Mouse (Mus musculus) neural tube, embryonic 13.5 days (tissue): ENCODE data around the gene Ptdss2. TPM values are rescaled to one million over a fixed set of nuclear protein-coding genes. Genes with fewer than 3 reads are reported as not detected.

Source experiments
- ATAC-seq: fragments of 200-750 bp; cut with Nextera tagmentation; 2 replicates; pipeline ENCODE4 v1.8.0; 2017; ENCODE audit warnings: low read depth, mild to moderate bottlenecking, moderate TSS enrichment, moderate library complexity
- H3K27ac ChIP-seq: fragments of 300-500 bp; sonication (generic); replicated peaks from 2 replicates; pipeline ENCODE4 v1.5.1; 2015; ENCODE audit warnings: moderate library complexity, mild to moderate bottlenecking, inconsistent platforms
- H3K27me3 ChIP-seq: fragments of 300-500 bp; sonication (generic); 2 replicates; pipeline ENCODE4 v1.6.1; 2015; ENCODE audit warnings: mild to moderate bottlenecking, inconsistent platforms
- H3K36me3 ChIP-seq: fragments of 300-500 bp; sonication (generic); 2 replicates; pipeline ENCODE4 v1.6.1; 2015; ENCODE audit warnings: mild to moderate bottlenecking, inconsistent platforms
- H3K4me1 ChIP-seq: fragments of 300-500 bp; sonication (generic); replicated peaks from 2 replicates; pipeline ENCODE4 v1.6.1; 2015; ENCODE audit warnings: inconsistent platforms
- H3K4me2 ChIP-seq: fragments of 300-500 bp; sonication (generic); 2 replicates; pipeline ENCODE4 v1.6.1; 2015; ENCODE audit warnings: inconsistent platforms, mild to moderate bottlenecking, moderate library complexity
- H3K4me3 ChIP-seq: fragments of 300-500 bp; sonication (generic); 2 replicates; pipeline ENCODE4 v1.5.1; 2015; ENCODE audit warnings: mild to moderate bottlenecking, inconsistent platforms
- H3K9ac ChIP-seq: fragments of 300-500 bp; sonication (generic); 2 replicates; pipeline ENCODE4 v1.6.1; 2015; ENCODE audit warnings: moderate library complexity, mild to moderate bottlenecking, inconsistent platforms
- H3K9me3 ChIP-seq: fragments of 300-500 bp; sonication (generic); 2 replicates; pipeline ENCODE4 v1.6.1; 2016; ENCODE audit warnings: inconsistent platforms
- WGBS: fragments of 180-500 bp; shearing (Covaris S2); methylation state at CpG from one replicate; pipeline ENCODE4 v1.1.7; 2015; 5-methylcytosine and 5-hydroxymethylcytosine counted together
- polyA plus RNA-seq: library from polyadenylated mRNA; unstranded; fragments of >200 nt; fragmentation: Nextera tagmentation; extraction: Ambion mirVana; gene quantifications from 2 replicates; pipeline ENCODE4 v1.2.1, GENCODE M21; 2015

Ptdss2 gene
- polyA plus RNA-seq, 1 experiment from 2014 or later = 77.7 TPM

DNA sequence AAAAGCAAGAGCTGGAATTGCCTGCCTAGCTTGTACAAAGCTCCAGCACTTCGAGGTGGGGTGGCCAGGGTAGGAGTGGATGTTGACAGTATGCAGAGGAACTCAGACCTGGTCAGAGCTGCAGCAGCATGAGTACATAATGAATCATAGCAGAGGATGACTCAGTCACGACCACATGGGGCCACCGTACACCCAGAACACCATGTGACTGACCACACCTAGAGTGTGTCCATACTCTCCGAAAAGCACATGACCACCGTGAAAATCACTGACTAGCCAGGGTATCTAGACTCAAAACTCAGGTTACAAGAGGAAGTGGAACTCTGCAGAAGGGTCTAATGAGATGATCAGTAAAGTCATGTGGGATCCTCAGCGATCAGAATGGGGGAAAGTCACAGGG is 42.7 kb downstream of the Ptdss2 start:
- no peak overlapping the region for H3K27ac ChIP-seq
- H3K4me3 ChIP-seq = no peak overlapping the region
- WGBS = 91% methylated on average over 6 of the region's 6 CpGs
- no peak overlapping the region for H3K9ac ChIP-seq
- ATAC-seq = no peak
- H3K9me3 ChIP-seq = no peaks in the 10 kb centered on the region
- no peak overlapping the region for H3K4me2 ChIP-seq
- peaks cover 56% of the 10 kb centered on the region for H3K36me3 ChIP-seq
- no peaks in the 10 kb centered on the region for H3K27me3 ChIP-seq
- H3K4me1 ChIP-seq = peaks cover 17% of the 10 kb centered on the region

DNA sequence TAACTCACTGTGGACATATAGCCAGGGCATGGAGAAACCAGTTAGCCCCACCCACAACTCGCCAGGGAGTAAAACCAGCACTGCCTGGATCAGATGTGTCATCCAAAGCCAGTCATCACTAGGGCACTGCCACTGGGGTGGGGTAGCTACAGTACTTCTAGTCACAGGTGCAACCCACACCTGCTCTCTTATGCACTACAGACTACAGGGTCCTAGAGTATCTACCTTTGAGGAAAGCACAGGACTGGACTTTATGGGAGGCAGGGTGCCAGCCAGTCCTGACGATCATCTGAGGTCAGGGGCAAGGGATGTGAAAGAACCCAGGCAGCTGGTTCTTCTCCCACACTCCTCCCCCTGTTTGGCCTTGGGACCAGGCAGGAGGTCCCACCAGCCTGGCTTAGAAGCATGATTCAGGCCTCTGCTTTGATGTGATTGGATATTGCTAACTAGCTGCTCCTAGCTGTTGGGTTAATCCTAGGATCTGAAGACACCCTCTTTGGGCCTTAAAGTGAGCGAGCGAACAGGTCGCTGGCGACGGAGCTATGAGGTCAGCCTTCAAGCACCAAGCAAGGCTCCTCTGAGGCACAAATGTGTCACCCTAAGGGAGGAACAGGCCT is 45.8 kb downstream of the Ptdss2 start:
- WGBS = 23% methylated on average over 7 of the region's 7 CpGs
- Histone ChIP-seq H3K36me3 (peaks cover 26% of the 10 kb centered on the region), H3K4me2 (peak overlapping the region; percentile 53), H3K9me3 (no peaks in the 10 kb centered on the region), H3K4me1 (peaks cover 19% of the 10 kb centered on the region), H3K27ac (no peak overlapping the region), H3K9ac (peak overlapping the region; percentile 68), H3K4me3 (peak overlapping the region; percentile 38), H3K27me3 (no peaks in the 10 kb centered on the region)
- no peak for ATAC-seq

GRCm38 (mm10) chr7:141168518-141168953 is 46.4 kb downstream of the Ptdss2 start:
- Histone ChIP-seq H3K4me3 (peak overlapping the region; percentile 38), H3K9ac (peak overlapping the region; percentile 68), H3K27ac (no peak overlapping the region), H3K9me3 (no peaks in the 10 kb centered on the region), H3K36me3 (peaks cover 21% of the 10 kb centered on the region), H3K4me2 (peak overlapping the region; percentile 53), H3K27me3 (no peaks in the 10 kb centered on the region), H3K4me1 (peaks cover 24% of the 10 kb centered on the region)
- 4% methylated on average over 22 of the region's 22 CpGs for WGBS
- no peak for ATAC-seq

GRCm38 (mm10) chr7:141169300-141169699 is 47.1 kb downstream of the Ptdss2 start:
- Histone ChIP-seq H3K9ac (no peak overlapping the region), H3K27ac (no peak overlapping the region), H3K4me1 (peaks cover 27% of the 10 kb centered on the region), H3K4me3 (no peak overlapping the region), H3K4me2 (no peak overlapping the region), H3K9me3 (no peaks in the 10 kb centered on the region), H3K36me3 (peaks cover 13% of the 10 kb centered on the region), H3K27me3 (no peaks in the 10 kb centered on the region)
- 68% methylated on average over 1 of the region's 1 CpGs for WGBS
- no peak for ATAC-seq

GRCm38 (mm10) chr7:141169866-141170265 is 47.7 kb downstream of the Ptdss2 start:
- H3K4me1 ChIP-seq = peaks cover 27% of the 10 kb centered on the region
- ATAC-seq = no peak
- H3K9ac ChIP-seq = no peak overlapping the region
- peaks cover 9% of the 10 kb centered on the region for H3K36me3 ChIP-seq
- no peak overlapping the region for H3K4me2 ChIP-seq
- no peak overlapping the region for H3K4me3 ChIP-seq
- H3K27ac ChIP-seq = no peak overlapping the region
- H3K9me3 ChIP-seq = no peaks in the 10 kb centered on the region
- no peaks in the 10 kb centered on the region for H3K27me3 ChIP-seq

DNA sequence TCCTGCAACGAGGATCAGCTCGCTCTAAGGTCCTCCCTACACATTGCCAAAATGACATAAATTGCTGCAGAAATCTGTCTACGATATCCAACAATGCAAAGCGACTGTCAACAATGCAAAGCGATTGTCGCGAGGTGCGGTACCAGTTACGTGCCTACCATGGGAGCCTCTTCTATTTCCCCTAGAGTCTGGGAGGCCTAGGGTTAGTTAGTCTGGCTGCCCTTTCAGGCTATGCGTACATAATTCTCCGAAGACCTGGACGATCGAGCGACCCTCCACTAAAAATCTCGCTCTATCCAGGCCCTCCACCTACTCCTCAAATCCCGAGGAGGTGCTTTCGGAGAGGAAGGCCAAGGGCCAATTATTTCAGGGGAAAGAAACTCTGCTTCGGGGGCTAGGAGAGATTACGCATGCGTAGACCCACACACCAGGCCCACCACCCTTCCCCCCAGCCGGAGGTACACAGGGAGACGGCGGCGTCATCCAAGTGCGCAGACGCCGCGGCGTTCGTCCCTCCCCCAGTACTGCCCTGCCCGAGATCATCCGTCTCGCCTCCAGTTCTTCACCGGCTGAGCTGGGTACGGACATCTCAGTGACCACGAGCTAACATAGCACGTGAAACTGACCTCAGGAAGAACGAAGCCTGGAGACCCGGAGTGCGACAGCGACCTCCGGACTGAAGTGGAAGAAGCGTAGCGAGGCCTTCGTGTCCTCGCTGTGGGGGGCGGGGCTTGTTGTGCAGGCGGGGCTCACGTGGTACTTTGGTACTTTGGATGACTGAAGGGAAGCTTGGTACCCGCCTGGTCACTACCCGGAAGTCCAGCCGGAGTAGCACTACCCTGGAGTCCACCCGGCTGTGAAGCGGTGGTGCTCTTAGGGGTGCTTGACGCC is 50.2 kb downstream of the Ptdss2 start, which contains the start of gene Rnh1:
Gene Rnh1 (minus strand): TSS at position 742 of the 891 bp plus-strand sequence.
- 3% methylated on average over 55 of the region's 55 CpGs for WGBS
- no peaks in the 10 kb centered on the region for H3K27me3 ChIP-seq
- H3K9ac ChIP-seq = peak within 1 kb of the TSS; percentile 79
- ATAC-seq = peak; percentile 97
- peaks cover 27% of the 10 kb centered on the region for H3K4me1 ChIP-seq
- H3K4me2 ChIP-seq = peak within 1 kb of the TSS; percentile 64
- H3K9me3 ChIP-seq = no peaks in the 10 kb centered on the region
- H3K36me3 ChIP-seq = no peaks in the 10 kb centered on the region
- H3K4me3 ChIP-seq = peak within 1 kb of the TSS; percentile 55
- peak within 1 kb of the TSS; percentile 97 for H3K27ac ChIP-seq

- no peaks in the 10 kb centered on the region for H3K9me3 ChIP-seq
- no peak for ATAC-seq
- peaks cover 18% of the 10 kb centered on the region for H3K4me1 ChIP-seq
- H3K27ac ChIP-seq = peak overlapping the region; percentile 97
- peak overlapping the region; percentile 64 for H3K4me2 ChIP-seq
- H3K4me3 ChIP-seq = peak overlapping the region; percentile 55
- H3K9ac ChIP-seq = peak overlapping the region; percentile 79
- H3K36me3 ChIP-seq = no peaks in the 10 kb centered on the region
- WGBS = 83% methylated on average over 5 of the region's 5 CpGs
- no peaks in the 10 kb centered on the region for H3K27me3 ChIP-seq
Observed at GRCm38 (mm10) chr7:141173323-141173850, 51.2 kb downstream of the Ptdss2 start.

- Histone ChIP-seq H3K9ac (no peak overlapping the region), H3K36me3 (no peaks in the 10 kb centered on the region), H3K27ac (no peak overlapping the region), H3K4me2 (no peak overlapping the region), H3K27me3 (no peaks in the 10 kb centered on the region), H3K4me1 (peaks cover 10% of the 10 kb centered on the region), H3K4me3 (no peak overlapping the region), H3K9me3 (no peaks in the 10 kb centered on the region)
- WGBS = 85% methylated on average over 4 of the region's 4 CpGs
- no peak for ATAC-seq
Observed at GRCm38 (mm10) chr7:141175068-141175467, 52.9 kb downstream of the Ptdss2 start.

DNA sequence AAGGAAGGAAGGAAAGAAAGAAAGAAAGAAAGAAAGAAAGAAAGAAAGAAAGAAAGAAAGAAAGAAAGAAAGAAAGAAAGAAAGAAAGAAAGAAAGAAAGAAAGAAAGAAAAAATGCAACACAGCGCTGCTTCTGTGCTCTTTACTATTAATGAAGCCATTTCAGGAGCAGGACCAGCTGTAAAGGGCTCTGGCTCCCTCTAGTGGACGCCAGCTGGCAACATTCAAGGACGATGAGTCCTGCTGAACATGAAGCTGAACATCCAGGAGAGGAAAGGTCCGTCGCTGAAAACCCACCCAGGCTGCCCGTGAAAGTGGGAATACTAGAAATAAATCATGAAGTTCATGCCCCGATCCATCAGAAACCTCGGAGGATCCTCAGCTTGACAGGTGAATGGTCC is 54.0 kb downstream of the Ptdss2 start:
- H3K4me2 ChIP-seq = no peak overlapping the region

DNA sequence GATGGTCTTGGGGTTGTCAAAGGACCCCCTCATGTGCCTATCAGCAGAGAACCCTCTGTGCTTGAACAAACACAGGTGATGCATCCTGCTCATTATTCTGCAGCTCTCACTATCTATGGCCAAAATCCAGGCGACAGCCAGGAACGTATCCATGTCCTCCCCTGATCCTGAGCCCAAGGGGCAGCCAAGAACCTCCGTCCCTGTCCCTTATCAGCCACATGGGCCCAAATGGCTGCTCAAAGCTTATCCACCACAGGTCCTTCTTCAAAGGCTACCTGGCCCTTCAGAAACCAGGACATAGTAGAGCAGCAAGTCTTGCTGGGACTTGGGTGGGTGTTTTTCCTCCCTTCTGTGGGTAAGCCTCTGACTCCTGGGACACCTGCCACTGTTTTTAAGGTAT is 66.0 kb downstream of the Ptdss2 start:
- peaks cover 17% of the 10 kb centered on the region for H3K4me1 ChIP-seq
- no peak overlapping the region for H3K27ac ChIP-seq
- H3K36me3 ChIP-seq = peaks cover 34% of the 10 kb centered on the region
- H3K9me3 ChIP-seq = no peaks in the 10 kb centered on the region
- H3K9ac ChIP-seq = no peak overlapping the region
- no peak overlapping the region for H3K4me3 ChIP-seq
- ATAC-seq = no peak
- H3K27me3 ChIP-seq = no peaks in the 10 kb centered on the region
- WGBS = 81% methylated on average over 3 of the region's 3 CpGs
- H3K4me2 ChIP-seq = no peak overlapping the region

More for the DNA sequence above, 54.0 kb downstream of the Ptdss2 start:
- H3K4me1 ChIP-seq = peaks cover 10% of the 10 kb centered on the region
- no peak overlapping the region for H3K9ac ChIP-seq
- no peaks in the 10 kb centered on the region for H3K27me3 ChIP-seq
- H3K36me3 ChIP-seq = no peaks in the 10 kb centered on the region
- WGBS = 2% methylated on average over 8 of the region's 8 CpGs
- no peak overlapping the region for H3K27ac ChIP-seq
- no peak for ATAC-seq
- no peak overlapping the region for H3K4me3 ChIP-seq
- H3K9me3 ChIP-seq = no peaks in the 10 kb centered on the region

DNA sequence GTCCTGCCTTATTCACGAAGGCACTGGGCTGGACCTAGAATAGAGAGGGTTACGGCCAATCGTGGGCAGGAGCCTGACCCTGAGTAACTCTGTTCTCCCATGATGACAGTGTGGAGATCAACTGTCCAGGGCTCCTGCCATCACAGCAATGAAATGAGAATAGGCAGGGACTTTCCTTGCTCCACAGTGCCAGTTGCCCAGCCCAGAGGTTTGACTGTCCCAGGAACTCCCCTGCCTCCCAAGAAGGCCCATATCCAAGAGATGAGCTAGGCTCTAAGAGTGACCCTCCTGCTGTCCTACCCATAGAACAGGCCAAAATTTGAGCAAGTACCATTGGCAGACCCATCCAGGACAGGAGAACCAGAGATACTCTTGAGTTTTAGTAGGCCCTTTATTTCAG is 66.6 kb downstream of the Ptdss2 start:
- peaks cover 19% of the 10 kb centered on the region for H3K4me1 ChIP-seq
- ATAC-seq = no peak
- H3K9me3 ChIP-seq = no peaks in the 10 kb centered on the region
- no peaks in the 10 kb centered on the region for H3K27me3 ChIP-seq
- H3K4me3 ChIP-seq = no peak overlapping the region
- H3K27ac ChIP-seq = no peak overlapping the region
- WGBS = 95% methylated on average over 3 of the region's 3 CpGs
- no peak overlapping the region for H3K4me2 ChIP-seq
- no peak overlapping the region for H3K9ac ChIP-seq
- H3K36me3 ChIP-seq = peaks cover 34% of the 10 kb centered on the region

DNA sequence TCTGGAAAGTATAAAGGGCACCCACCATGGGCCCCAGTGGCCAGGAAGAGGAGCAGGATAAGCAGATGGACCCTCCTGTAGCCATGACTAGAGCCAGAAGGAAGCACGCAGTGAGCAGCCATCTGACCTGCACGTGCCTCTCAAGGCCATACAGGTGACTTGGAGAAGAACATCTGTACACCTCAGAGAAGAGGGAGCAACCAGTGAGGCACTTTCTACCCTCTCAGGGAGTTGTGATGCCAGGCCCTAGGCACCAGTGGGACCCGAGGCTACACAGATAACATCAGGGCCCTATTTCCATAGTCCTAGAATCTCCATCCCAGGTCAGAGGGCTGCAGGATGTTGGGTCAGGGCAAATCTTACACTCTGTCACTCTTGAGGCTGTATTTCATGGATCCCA is 68.0 kb downstream of the Ptdss2 start:
- Histone ChIP-seq H3K4me1 (peaks cover 27% of the 10 kb centered on the region), H3K27me3 (no peaks in the 10 kb centered on the region), H3K27ac (no peak overlapping the region), H3K4me3 (no peak overlapping the region), H3K4me2 (no peak overlapping the region), H3K9me3 (no peaks in the 10 kb centered on the region), H3K9ac (no peak overlapping the region), H3K36me3 (peaks cover 34% of the 10 kb centered on the region)
- 88% methylated on average over 3 of the region's 3 CpGs for WGBS
- no peak for ATAC-seq
